Mouse (Mus musculus): ENCODE measurements around the gene Mgst2. TPM values are rescaled to one million over a fixed set of nuclear protein-coding genes. Genes with fewer than 3 reads are reported as not detected.

Mgst2 gene
- polyA plus RNA-seq, 1 experiment from 2014 or later = 1.1 TPM

DNA sequence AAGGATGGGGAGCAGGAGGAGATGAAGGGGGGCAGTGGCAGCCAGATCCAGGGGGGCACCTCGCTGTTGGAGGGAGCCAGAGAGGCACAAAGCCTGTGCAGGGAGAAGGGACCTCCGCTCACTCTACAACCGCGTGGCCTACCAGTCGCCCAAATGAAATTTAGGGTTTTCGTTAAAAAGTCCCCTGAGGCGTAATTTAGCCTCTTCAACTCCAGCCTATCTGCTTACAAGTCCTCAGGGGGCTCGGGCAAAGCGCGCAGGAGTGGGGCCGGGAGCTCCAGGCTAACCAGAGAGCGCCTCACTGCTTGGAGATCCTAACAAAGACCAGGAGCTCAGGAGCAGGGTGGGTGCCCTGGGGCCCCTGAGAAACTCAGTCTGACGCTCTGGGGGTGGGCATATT is 41.8 kb downstream of the Mgst2 start:
- Histone ChIP-seq H3K27ac (peak overlapping the region; percentile 86), H3K9ac (replicated peaks) (0 out of 2 replicates have a peak overlapping the region, but pooled peaks have one; percentile 40), H3K4me1 (replicated peaks) (peaks cover 52% of the 10 kb centered on the region), H3K27me3 (peaks cover 4% of the 10 kb centered on the region), H3K4me2 (peak overlapping the region; percentile 65), H3K9me3 (no peaks in the 10 kb centered on the region), H3K4me3 (replicated peaks) (peak overlapping the region; percentile 34), H3K36me3 (peaks cover under 1% of the 10 kb centered on the region; the same call in 1 of the 2 replicates)
- peak; percentile 30; the same call in 1 of the 2 replicates for ATAC-seq (ENCODE audit: insufficient number of reproducible peaks, insufficient read depth, low FRiP score, low TSS enrichment, low read depth)
- 3% methylated on average over 13 of the region's 13 CpGs for WGBS

DNA sequence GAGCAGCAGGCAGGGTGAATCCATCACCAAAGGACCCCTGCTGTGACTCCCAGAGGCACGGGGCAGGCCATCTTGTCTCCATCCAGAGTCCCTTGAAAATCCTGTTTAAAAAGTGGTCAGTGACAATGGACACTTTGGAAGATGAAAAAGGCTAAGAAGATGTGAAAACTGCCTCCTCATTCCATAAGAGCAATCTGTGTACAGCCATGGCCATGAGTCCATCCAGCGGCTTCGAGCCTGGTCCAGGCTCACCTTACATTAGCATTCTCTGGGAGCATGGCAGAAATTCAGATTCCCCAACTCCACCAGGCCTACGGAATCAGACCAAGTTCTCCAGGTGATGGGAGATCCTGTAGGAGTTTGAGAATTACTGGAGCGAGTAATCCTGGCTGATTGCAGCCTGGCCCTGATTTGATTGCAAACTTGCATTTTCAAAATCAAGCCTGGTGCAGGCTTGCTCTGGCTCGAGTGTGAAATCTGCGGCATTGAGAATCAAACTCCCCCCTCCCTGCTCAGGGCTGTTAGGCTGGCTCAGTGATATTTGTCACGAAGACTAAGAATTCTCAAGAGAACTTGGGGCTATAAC is 42.6 kb downstream of the Mgst2 start:
- Histone ChIP-seq H3K4me2 (no peak overlapping the region), H3K27ac (no peak overlapping the region), H3K9me3 (0 out of 2 replicates have a peak, but pooled peaks cover 1% of the 10 kb centered on the region), H3K4me1 (replicated peaks) (peaks cover 52% of the 10 kb centered on the region), H3K27me3 (peaks cover 4% of the 10 kb centered on the region), H3K36me3 (no peaks in the 10 kb centered on the region), H3K4me3 (replicated peaks) (no peak overlapping the region), H3K9ac (replicated peaks) (no peak overlapping the region)
- ATAC-seq (ENCODE audit: insufficient number of reproducible peaks, insufficient read depth, low FRiP score, low TSS enrichment, low read depth) = no peak
- WGBS = 69% methylated on average over 8 of the region's 8 CpGs

DNA sequence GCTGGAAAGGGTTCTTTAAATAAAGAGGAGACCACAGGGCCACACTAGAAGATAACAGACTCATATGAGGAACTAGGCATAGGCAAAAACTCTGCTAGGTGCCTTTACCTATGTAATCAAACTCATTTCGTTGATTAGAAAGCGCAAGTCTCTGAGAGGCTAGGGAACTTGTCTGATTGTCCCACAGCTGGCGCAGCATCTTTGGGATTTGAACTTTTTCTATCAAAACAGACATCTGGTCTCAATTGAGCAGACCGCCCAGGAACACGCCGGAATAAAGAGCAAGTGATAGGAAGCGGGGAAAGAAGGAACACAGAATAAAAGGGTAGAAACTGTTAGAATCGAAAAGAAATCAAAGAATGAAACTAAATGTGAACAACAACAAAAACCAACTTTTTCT is 43.3 kb downstream of the Mgst2 start:
- Histone ChIP-seq H3K4me3 (replicated peaks) (no peak overlapping the region), H3K4me1 (replicated peaks) (peaks cover 52% of the 10 kb centered on the region), H3K9me3 (0 out of 2 replicates have a peak, but pooled peaks cover 6% of the 10 kb centered on the region), H3K9ac (replicated peaks) (no peak overlapping the region), H3K4me2 (no peak overlapping the region), H3K36me3 (no peaks in the 10 kb centered on the region), H3K27me3 (peaks cover 4% of the 10 kb centered on the region), H3K27ac (no peak overlapping the region)
- ATAC-seq (ENCODE audit: insufficient number of reproducible peaks, insufficient read depth, low FRiP score, low TSS enrichment, low read depth) = no peak
- 30% methylated on average over 8 of the region's 8 CpGs for WGBS

DNA sequence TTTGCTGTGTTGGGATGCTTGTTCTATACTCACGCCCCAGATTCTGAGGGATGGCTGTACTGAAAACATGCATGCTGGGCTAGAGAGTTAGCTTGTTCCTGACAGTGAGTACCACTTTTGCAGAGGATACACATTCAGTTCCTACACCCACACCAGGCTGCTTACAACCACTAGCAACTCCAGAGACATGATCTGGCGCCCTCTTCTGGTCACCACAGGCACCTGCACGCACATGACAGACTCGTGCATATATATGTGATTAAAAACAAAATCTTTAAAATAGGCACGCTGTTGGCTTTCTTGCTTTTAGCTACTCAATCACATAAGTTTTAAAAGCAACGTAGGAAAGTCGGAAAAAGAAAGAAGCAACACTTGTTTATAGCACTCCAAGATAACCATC is 45.1 kb downstream of the Mgst2 start:
- Histone ChIP-seq H3K4me1 (replicated peaks) (peaks cover 39% of the 10 kb centered on the region), H3K27ac (no peak overlapping the region), H3K9ac (replicated peaks) (no peak overlapping the region), H3K27me3 (no peaks in the 10 kb centered on the region; the same call in 1 of the 2 replicates), H3K9me3 (0 out of 2 replicates have a peak, but pooled peaks cover 6% of the 10 kb centered on the region), H3K4me3 (replicated peaks) (no peak overlapping the region), H3K4me2 (no peak overlapping the region), H3K36me3 (no peaks in the 10 kb centered on the region)
- ATAC-seq (ENCODE audit: insufficient number of reproducible peaks, insufficient read depth, low FRiP score, low TSS enrichment, low read depth) = no peak
- 85% methylated on average over 7 of the region's 7 CpGs for WGBS

DNA sequence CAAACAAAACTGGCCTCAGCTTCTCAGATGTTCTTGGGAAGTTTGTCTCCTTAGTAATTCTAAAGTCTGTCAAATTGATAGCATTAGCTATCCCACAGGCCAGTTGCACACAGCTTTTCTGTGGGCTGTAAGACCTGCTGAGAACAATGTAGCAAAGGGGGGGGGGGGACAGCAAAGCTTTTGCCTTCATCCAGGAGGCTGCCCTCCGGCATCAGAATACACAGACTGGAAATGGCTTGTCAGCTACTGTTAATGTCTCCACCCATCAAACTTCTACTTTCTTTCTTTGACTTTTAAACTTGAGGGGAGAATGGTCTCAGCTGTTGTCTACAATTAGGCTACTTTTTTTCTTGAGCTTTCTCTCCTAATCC is 48.2 kb downstream of the Mgst2 start:
- H3K4me3 ChIP-seq (replicated peaks) = no peak overlapping the region
- ATAC-seq (ENCODE audit: insufficient number of reproducible peaks, insufficient read depth, low FRiP score, low TSS enrichment, low read depth) = no peak
- no peaks in the 10 kb centered on the region for H3K36me3 ChIP-seq
- H3K4me1 ChIP-seq (replicated peaks) = peaks cover 20% of the 10 kb centered on the region
- H3K9ac ChIP-seq (replicated peaks) = no peak overlapping the region
- no peak overlapping the region for H3K27ac ChIP-seq
- no peaks in the 10 kb centered on the region for H3K27me3 ChIP-seq
- WGBS = 84% methylated on average over 1 of the region's 1 CpGs
- no peak overlapping the region for H3K4me2 ChIP-seq
- 0 out of 2 replicates have a peak, but pooled peaks cover 6% of the 10 kb centered on the region for H3K9me3 ChIP-seq

DNA sequence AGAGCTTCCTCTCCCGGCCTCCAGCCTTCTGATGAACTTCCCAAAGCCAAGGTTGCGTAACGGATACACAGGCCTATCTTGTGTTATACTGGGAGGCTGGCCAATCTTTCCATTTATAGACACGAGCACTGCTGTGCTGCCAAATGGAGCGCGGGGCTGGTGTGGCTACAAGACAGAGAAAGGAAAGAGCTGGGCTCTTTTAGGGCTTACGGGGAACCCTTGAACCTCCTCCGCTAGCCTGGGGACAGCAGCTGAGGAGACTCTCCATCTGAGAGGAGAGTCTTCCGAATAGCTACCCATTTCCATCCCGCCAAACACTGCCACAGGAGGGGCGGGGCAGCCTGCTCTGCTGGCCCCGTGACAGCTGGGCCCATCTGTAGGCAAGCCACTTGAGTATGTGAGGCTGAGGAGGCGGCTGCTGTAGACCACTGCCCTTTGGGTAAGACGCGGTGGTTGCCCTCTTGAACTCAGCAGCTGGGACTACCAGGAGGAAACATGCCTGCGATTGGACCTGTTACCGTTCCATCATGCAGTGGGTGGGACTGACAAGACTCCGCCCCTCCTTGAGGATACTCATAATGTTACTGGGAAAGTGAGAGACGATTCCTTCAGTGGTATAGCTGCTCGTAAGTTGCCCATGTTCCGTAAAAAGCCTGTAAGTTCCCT is 48.7 kb downstream of the Mgst2 start:
- ATAC-seq (ENCODE audit: insufficient number of reproducible peaks, insufficient read depth, low FRiP score, low TSS enrichment, low read depth) = 0 out of 2 replicates have a peak, but pooled peaks have one; percentile 49
- H3K4me1 ChIP-seq (replicated peaks) = peaks cover 22% of the 10 kb centered on the region
- no peak overlapping the region for H3K4me2 ChIP-seq
- H3K9ac ChIP-seq (replicated peaks) = no peak overlapping the region
- H3K36me3 ChIP-seq = no peaks in the 10 kb centered on the region
- no peaks in the 10 kb centered on the region for H3K27me3 ChIP-seq
- 0 out of 2 replicates have a peak, but pooled peaks cover 6% of the 10 kb centered on the region for H3K9me3 ChIP-seq
- no peak overlapping the region for H3K27ac ChIP-seq
- no peak overlapping the region for H3K4me3 ChIP-seq (replicated peaks)
- 73% methylated on average over 21 of the region's 21 CpGs for WGBS

DNA sequence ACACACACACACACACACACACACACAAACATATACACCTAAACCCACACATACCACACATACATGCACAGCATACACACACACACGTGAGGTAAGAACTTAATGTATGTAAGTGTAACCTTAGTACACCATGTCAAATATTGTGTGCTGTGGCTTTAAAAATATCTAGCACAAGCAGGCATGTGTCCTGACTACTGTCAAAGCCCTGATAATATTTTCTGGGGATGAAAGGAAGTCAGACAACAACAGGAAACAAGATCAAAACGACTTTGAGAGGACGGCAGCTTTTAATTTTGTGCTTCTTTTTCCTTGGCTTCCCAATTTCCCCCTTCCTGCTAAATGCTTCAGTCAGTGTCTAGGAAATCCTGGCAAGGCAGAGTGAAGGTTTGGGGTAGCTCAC is 52.2 kb downstream of the Mgst2 start:
- no peak for ATAC-seq (ENCODE audit: insufficient number of reproducible peaks, insufficient read depth, low FRiP score, low TSS enrichment, low read depth)
- H3K9ac ChIP-seq (replicated peaks) = no peak overlapping the region
- no peaks in the 10 kb centered on the region for H3K27me3 ChIP-seq
- H3K4me2 ChIP-seq = no peak overlapping the region
- peaks cover 31% of the 10 kb centered on the region for H3K4me1 ChIP-seq (replicated peaks)
- H3K4me3 ChIP-seq (replicated peaks) = no peak overlapping the region
- H3K9me3 ChIP-seq = 0 out of 2 replicates have a peak, but pooled peaks cover 6% of the 10 kb centered on the region
- 25% methylated on average over 3 of the region's 3 CpGs for WGBS
- no peak overlapping the region for H3K27ac ChIP-seq
- no peaks in the 10 kb centered on the region for H3K36me3 ChIP-seq

DNA sequence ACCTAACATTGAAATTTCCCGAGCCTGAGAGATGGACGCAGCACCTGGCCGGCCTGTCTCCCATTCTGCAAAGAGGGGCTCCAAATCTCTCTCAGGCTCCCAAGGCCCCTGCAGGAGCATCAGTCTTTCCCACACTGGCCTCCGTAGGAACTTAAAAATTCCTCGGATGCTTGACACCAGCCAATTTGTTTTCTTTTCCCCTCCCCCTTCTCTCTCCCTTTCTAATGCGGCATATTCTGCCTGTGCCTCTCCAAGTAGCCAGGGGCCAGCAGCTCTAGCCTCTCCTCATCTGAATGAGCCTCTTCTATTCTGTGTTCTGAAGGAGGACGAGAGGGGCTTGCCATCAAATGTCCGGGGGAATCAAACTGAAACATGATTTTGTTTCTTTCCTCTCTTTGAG is 53.1 kb downstream of the Mgst2 start:
- Histone ChIP-seq H3K9me3 (0 out of 2 replicates have a peak, but pooled peaks cover under 1% of the 10 kb centered on the region), H3K4me3 (replicated peaks) (no peak overlapping the region), H3K4me2 (peak overlapping the region; percentile 2; the same call in 1 of the 2 replicates), H3K27me3 (no peaks in the 10 kb centered on the region), H3K36me3 (no peaks in the 10 kb centered on the region), H3K27ac (no peak overlapping the region), H3K9ac (replicated peaks) (no peak overlapping the region), H3K4me1 (replicated peaks) (peaks cover 37% of the 10 kb centered on the region)
- 18% methylated on average over 8 of the region's 8 CpGs for WGBS
- ATAC-seq (ENCODE audit: insufficient number of reproducible peaks, insufficient read depth, low FRiP score, low TSS enrichment, low read depth) = no peak

DNA sequence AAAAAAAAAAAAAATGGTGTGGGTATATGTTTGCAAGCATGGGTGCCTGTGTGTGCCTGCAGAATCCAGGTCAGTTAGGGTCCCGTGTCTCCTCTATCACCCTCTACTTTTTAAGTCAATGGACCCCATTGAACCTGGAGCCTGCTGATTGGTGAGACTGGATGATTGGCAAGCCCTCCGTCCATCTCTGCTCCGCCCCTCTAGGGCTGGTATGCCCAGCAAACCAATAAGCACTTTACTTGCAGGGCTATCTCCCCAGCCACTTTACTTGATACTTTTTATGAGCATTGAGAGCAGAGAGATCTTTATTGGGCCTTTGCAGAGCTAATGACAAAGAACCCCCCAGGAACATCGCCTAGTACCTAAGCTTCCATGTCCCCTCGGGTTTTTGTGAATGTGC is 54.3 kb downstream of the Mgst2 start:
- no peaks in the 10 kb centered on the region for H3K9me3 ChIP-seq
- no peak overlapping the region for H3K4me3 ChIP-seq (replicated peaks)
- no peak for ATAC-seq (ENCODE audit: insufficient number of reproducible peaks, insufficient read depth, low FRiP score, low TSS enrichment, low read depth)
- no peaks in the 10 kb centered on the region for H3K27me3 ChIP-seq
- WGBS = 73% methylated on average over 5 of the region's 5 CpGs
- H3K4me1 ChIP-seq (replicated peaks) = peaks cover 35% of the 10 kb centered on the region
- H3K4me2 ChIP-seq = no peak overlapping the region
- H3K9ac ChIP-seq (replicated peaks) = no peak overlapping the region
- H3K36me3 ChIP-seq = no peaks in the 10 kb centered on the region
- H3K27ac ChIP-seq = 0 out of 2 replicates have a peak overlapping the region, but pooled peaks have one; percentile 13

DNA sequence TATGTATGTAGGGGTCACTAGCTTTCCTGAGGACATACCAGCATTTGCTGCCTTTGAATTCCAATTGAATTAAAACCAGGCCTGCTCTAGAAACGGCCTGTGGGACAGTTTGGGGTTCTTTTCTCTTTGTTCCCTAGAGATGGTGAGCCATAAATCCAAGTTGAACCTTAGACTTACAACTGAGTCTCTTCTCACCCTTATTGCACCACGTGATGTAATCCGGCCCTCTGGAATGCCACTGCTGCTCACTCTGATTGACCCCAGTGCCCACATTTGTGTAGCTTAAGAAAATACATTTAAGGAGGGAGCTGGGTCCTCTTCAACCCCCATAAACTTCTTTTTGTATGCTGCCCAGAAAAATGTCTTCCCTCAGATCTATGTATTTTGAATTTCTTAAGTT is 57.3 kb downstream of the Mgst2 start:
- no peaks in the 10 kb centered on the region for H3K27me3 ChIP-seq
- no peaks in the 10 kb centered on the region for H3K36me3 ChIP-seq
- no peak overlapping the region for H3K9ac ChIP-seq (replicated peaks)
- H3K9me3 ChIP-seq = no peaks in the 10 kb centered on the region
- H3K4me3 ChIP-seq (replicated peaks) = no peak overlapping the region
- no peak for ATAC-seq (ENCODE audit: insufficient number of reproducible peaks, insufficient read depth, low FRiP score, low TSS enrichment, low read depth)
- H3K27ac ChIP-seq = no peak overlapping the region
- H3K4me2 ChIP-seq = no peak overlapping the region
- H3K4me1 ChIP-seq (replicated peaks) = peaks cover 31% of the 10 kb centered on the region
- 17% methylated on average over 3 of the region's 3 CpGs for WGBS

DNA sequence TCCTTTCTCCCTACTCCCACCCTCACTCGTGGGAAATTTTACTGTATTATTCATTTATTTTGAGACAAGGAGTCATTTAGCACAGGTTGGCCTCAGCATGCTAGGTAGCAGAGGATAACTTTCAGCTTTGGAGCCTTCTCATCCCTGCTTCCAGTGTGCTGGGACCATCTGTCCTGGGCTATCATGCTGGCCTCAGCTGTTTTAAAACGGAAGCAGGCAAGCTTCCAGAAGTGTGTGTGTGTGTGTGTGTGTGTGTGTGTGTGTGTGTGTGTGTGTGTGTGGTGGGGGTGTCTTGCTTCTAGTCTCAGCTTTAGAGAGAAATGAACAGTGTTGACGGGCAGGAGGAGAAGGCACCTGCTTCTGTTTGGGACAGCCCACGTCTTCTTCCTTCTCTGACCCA is 57.7 kb downstream of the Mgst2 start:
- 64% methylated on average over 4 of the region's 4 CpGs for WGBS
- Histone ChIP-seq H3K27ac (no peak overlapping the region), H3K36me3 (no peaks in the 10 kb centered on the region), H3K4me1 (replicated peaks) (peaks cover 28% of the 10 kb centered on the region), H3K27me3 (no peaks in the 10 kb centered on the region), H3K4me3 (replicated peaks) (no peak overlapping the region), H3K9me3 (no peaks in the 10 kb centered on the region), H3K9ac (replicated peaks) (no peak overlapping the region), H3K4me2 (no peak overlapping the region)
- no peak for ATAC-seq (ENCODE audit: insufficient number of reproducible peaks, insufficient read depth, low FRiP score, low TSS enrichment, low read depth)
